Mouse (Mus musculus): ENCODE measurements around the gene N4bp2l2. TPM values are rescaled to one million over a fixed set of nuclear protein-coding genes. Genes with fewer than 3 reads are reported as not detected.

N4bp2l2 gene
- polyA plus RNA-seq, 1 experiment from 2014 or later = 29.5 TPM

- no peaks in the 10 kb centered on the region for H3K27me3 ChIP-seq (replicated peaks)
- peak overlapping the region; percentile 96 for H3K4me2 ChIP-seq
- peaks cover 16% of the 10 kb centered on the region for H3K36me3 ChIP-seq
- WGBS (ENCODE audit: insufficient replicate concordance) = 2% methylated on average over 101 of the region's 102 CpGs
- no peaks in the 10 kb centered on the region for H3K9me3 ChIP-seq (replicated peaks)
- H3K4me3 ChIP-seq = peak overlapping the region; percentile 94
- H3K9ac ChIP-seq = peak overlapping the region; percentile 93
- peak overlapping the region; percentile 86 for H3K27ac ChIP-seq
- ATAC-seq = peak; percentile 71
- H3K4me1 ChIP-seq = peaks cover 62% of the 10 kb centered on the region
Measured at GRCm38 (mm10) chr5:150593756-150594648, 72.0 kb downstream of the N4bp2l2 start.

DNA sequence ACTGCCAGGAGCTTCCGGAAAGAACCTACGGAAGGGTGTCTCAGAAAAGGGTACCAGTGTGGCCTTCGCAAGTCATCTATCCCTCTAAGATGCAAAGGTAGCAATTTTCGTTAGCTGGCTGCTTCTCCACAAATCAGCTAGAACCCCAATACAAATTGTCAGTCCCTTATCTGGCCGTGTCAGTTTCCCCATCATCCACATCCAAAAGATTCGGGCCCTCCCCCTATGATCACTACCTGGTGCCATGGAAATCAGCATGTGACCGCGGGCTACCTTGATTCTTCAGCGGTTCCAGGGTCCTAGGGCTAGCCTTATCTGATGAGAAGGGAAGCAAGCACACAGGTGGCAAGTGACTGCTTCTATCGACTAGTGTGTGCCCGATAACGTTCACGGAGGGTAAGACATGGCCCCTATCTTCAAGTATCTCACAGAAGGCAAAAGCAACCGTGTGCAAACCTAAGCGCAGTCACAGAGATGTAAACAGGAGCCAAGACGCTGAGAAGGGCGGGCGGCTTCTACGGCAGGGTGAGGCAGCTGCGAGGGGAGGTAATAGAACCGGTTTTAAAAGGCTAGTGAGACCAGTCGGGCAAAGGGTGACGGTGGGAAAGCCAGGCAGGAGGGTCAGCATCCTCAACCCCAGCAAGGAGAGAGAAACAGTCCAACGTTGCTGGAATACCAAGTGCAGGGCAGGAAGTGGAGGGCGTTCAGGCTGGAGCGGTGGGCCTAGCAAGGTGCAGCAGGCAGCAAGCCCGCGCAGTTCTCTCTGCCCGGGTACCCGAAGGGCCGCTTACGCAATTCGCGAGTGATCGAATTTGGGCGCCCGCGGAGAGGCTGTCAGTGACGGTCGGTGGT, 72.9 kb downstream of the N4bp2l2 start:
- peak overlapping the region; percentile 86 for H3K27ac ChIP-seq
- H3K4me2 ChIP-seq = peak overlapping the region; percentile 96
- peak overlapping the region; percentile 94 for H3K4me3 ChIP-seq
- ATAC-seq = peak; percentile 79
- 7% methylated on average over 40 of the region's 40 CpGs for WGBS (ENCODE audit: insufficient replicate concordance)
- H3K27me3 ChIP-seq (replicated peaks) = no peaks in the 10 kb centered on the region
- peaks cover 16% of the 10 kb centered on the region for H3K36me3 ChIP-seq
- H3K9me3 ChIP-seq (replicated peaks) = no peaks in the 10 kb centered on the region
- H3K4me1 ChIP-seq = peaks cover 61% of the 10 kb centered on the region
- peak overlapping the region; percentile 93 for H3K9ac ChIP-seq

GRCm38 (mm10) chr5:150592186-150592903, 73.6 kb downstream of the N4bp2l2 start:
- WGBS (ENCODE audit: insufficient replicate concordance) = 48% methylated on average over 13 of the region's 13 CpGs
- ATAC-seq = no peak
- H3K4me1 ChIP-seq = peaks cover 54% of the 10 kb centered on the region
- H3K27ac ChIP-seq = peak overlapping the region; percentile 86
- peak overlapping the region; percentile 93 for H3K9ac ChIP-seq
- H3K9me3 ChIP-seq (replicated peaks) = no peaks in the 10 kb centered on the region
- H3K4me3 ChIP-seq = peak overlapping the region; percentile 94
- peaks cover 16% of the 10 kb centered on the region for H3K36me3 ChIP-seq
- H3K27me3 ChIP-seq (replicated peaks) = no peaks in the 10 kb centered on the region
- peak overlapping the region; percentile 96 for H3K4me2 ChIP-seq

GRCm38 (mm10) chr5:150589945-150590344, 76.0 kb downstream of the N4bp2l2 start:
- H3K9ac ChIP-seq = no peak overlapping the region
- WGBS (ENCODE audit: insufficient replicate concordance) = 66% methylated on average over 2 of the region's 2 CpGs
- no peaks in the 10 kb centered on the region for H3K9me3 ChIP-seq (replicated peaks)
- no peaks in the 10 kb centered on the region for H3K27me3 ChIP-seq (replicated peaks)
- no peak overlapping the region for H3K27ac ChIP-seq
- H3K4me2 ChIP-seq = no peak overlapping the region
- H3K4me3 ChIP-seq = no peak overlapping the region
- ATAC-seq = no peak
- peaks cover 16% of the 10 kb centered on the region for H3K36me3 ChIP-seq
- H3K4me1 ChIP-seq = peaks cover 54% of the 10 kb centered on the region

GRCm38 (mm10) chr5:150584337-150584729, 81.7 kb downstream of the N4bp2l2 start:
- Histone ChIP-seq H3K9ac (no peak overlapping the region), H3K4me1 (peaks cover 64% of the 10 kb centered on the region), H3K4me3 (no peak overlapping the region), H3K36me3 (no peaks in the 10 kb centered on the region), H3K27me3 (replicated peaks) (no peaks in the 10 kb centered on the region), H3K9me3 (replicated peaks) (no peaks in the 10 kb centered on the region), H3K4me2 (no peak overlapping the region), H3K27ac (0 out of 2 replicates have a peak overlapping the region, but pooled peaks have one; percentile 9)
- WGBS (ENCODE audit: insufficient replicate concordance) = 58% methylated on average over 6 of the region's 6 CpGs
- peak; percentile 28; the same call in 1 of the 2 replicates for ATAC-seq

- Histone ChIP-seq H3K36me3 (no peaks in the 10 kb centered on the region), H3K4me3 (no peak overlapping the region), H3K9me3 (replicated peaks) (no peaks in the 10 kb centered on the region), H3K4me1 (peaks cover 65% of the 10 kb centered on the region), H3K9ac (no peak overlapping the region), H3K27me3 (replicated peaks) (no peaks in the 10 kb centered on the region), H3K27ac (0 out of 2 replicates have a peak overlapping the region, but pooled peaks have one; percentile 9), H3K4me2 (no peak overlapping the region)
- no peak for ATAC-seq
- 62% methylated on average over 5 of the region's 5 CpGs for WGBS (ENCODE audit: insufficient replicate concordance)
Measured at GRCm38 (mm10) chr5:150583622-150584336, 82.2 kb downstream of the N4bp2l2 start.

- no peaks in the 10 kb centered on the region for H3K9me3 ChIP-seq (replicated peaks)
- no peak overlapping the region for H3K4me2 ChIP-seq
- 0 out of 2 replicates have a peak overlapping the region, but pooled peaks have one; percentile 23 for H3K27ac ChIP-seq
- no peak overlapping the region for H3K9ac ChIP-seq
- WGBS (ENCODE audit: insufficient replicate concordance) = 66% methylated on average over 5 of the region's 5 CpGs
- no peak overlapping the region for H3K4me3 ChIP-seq
- no peak for ATAC-seq
- no peaks in the 10 kb centered on the region for H3K36me3 ChIP-seq
- peaks cover 65% of the 10 kb centered on the region for H3K4me1 ChIP-seq
- no peaks in the 10 kb centered on the region for H3K27me3 ChIP-seq (replicated peaks)
Measured at GRCm38 (mm10) chr5:150583181-150583580, 82.8 kb downstream of the N4bp2l2 start.

- Histone ChIP-seq H3K27ac (no peak overlapping the region), H3K9me3 (replicated peaks) (no peaks in the 10 kb centered on the region), H3K4me3 (no peak overlapping the region), H3K36me3 (0 out of 2 replicates have a peak, but pooled peaks cover 2% of the 10 kb centered on the region), H3K27me3 (replicated peaks) (no peaks in the 10 kb centered on the region), H3K4me2 (no peak overlapping the region), H3K9ac (no peak overlapping the region), H3K4me1 (peaks cover 83% of the 10 kb centered on the region)
- 72% methylated on average over 6 of the region's 6 CpGs for WGBS (ENCODE audit: insufficient replicate concordance)
- no peak for ATAC-seq
Measured at GRCm38 (mm10) chr5:150581180-150581579, 84.8 kb downstream of the N4bp2l2 start.

GRCm38 (mm10) chr5:150578613-150579171, 87.3 kb downstream of the N4bp2l2 start:
- Histone ChIP-seq H3K27me3 (replicated peaks) (no peaks in the 10 kb centered on the region), H3K4me2 (peak overlapping the region; percentile 63), H3K36me3 (peaks cover 12% of the 10 kb centered on the region; the same call in 1 of the 2 replicates), H3K4me1 (peaks cover 65% of the 10 kb centered on the region), H3K27ac (peak overlapping the region; percentile 94), H3K9me3 (replicated peaks) (no peaks in the 10 kb centered on the region), H3K4me3 (peak overlapping the region; percentile 25; the same call in 1 of the 2 replicates), H3K9ac (peak overlapping the region; percentile 32; the same call in 1 of the 2 replicates)
- WGBS (ENCODE audit: insufficient replicate concordance) = 19% methylated on average over 6 of the region's 6 CpGs
- ATAC-seq = peak; percentile 97

- no peak for ATAC-seq
- Histone ChIP-seq H3K36me3 (peaks cover 31% of the 10 kb centered on the region), H3K9ac (no peak overlapping the region), H3K4me3 (no peak overlapping the region), H3K4me2 (no peak overlapping the region), H3K9me3 (replicated peaks) (no peaks in the 10 kb centered on the region), H3K27ac (peak overlapping the region; percentile 94), H3K27me3 (replicated peaks) (no peaks in the 10 kb centered on the region), H3K4me1 (peaks cover 54% of the 10 kb centered on the region)
- 81% methylated on average over 11 of the region's 11 CpGs for WGBS (ENCODE audit: insufficient replicate concordance)
Measured at GRCm38 (mm10) chr5:150576832-150577231, 89.2 kb downstream of the N4bp2l2 start.
